Mouse (Mus musculus): Measurements from ENCODE around the gene Ppp2r5c.

Gene Ppp2r5c

GRCm38 (mm10) chr12:110438367-110438973 is 8.4 kb upstream of the Ppp2r5c start:
- ATAC-seq (ENCODE audit: insufficient number of reproducible peaks, low FRiP score, low TSS enrichment): no peak

- ATAC-seq (ENCODE audit: insufficient number of reproducible peaks, low FRiP score, low TSS enrichment): no peak
Observed at GRCm38 (mm10) chr12:110442238-110442637, 4.7 kb upstream of the Ppp2r5c start.

GRCm38 (mm10) chr12:110444530-110444929 is 2.4 kb upstream of the Ppp2r5c start:
- ATAC-seq (ENCODE audit: insufficient number of reproducible peaks, low FRiP score, low TSS enrichment): no peak

- ATAC-seq (ENCODE audit: insufficient number of reproducible peaks, low FRiP score, low TSS enrichment): no peak
Observed at GRCm38 (mm10) chr12:110445775-110446174, 1.1 kb upstream of the Ppp2r5c start.

- ATAC-seq (ENCODE audit: insufficient number of reproducible peaks, low FRiP score, low TSS enrichment): peak; percentile 64
Observed at GRCm38 (mm10) chr12:110447306-110447705, 386 bp downstream of the Ppp2r5c start.

- ATAC-seq (ENCODE audit: insufficient number of reproducible peaks, low FRiP score, low TSS enrichment): no peak
Observed at GRCm38 (mm10) chr12:110448767-110449166, 1.8 kb downstream of the Ppp2r5c start.

- ATAC-seq (ENCODE audit: insufficient number of reproducible peaks, low FRiP score, low TSS enrichment): no peak
Observed at GRCm38 (mm10) chr12:110454223-110454622, 7.3 kb downstream of the Ppp2r5c start.

- no peak for ATAC-seq (ENCODE audit: insufficient number of reproducible peaks, low FRiP score, low TSS enrichment)
Observed at GRCm38 (mm10) chr12:110456024-110456423, 9.1 kb downstream of the Ppp2r5c start.

GRCm38 (mm10) chr12:110458667-110459066 is 11.7 kb downstream of the Ppp2r5c start:
- no peak for ATAC-seq (ENCODE audit: insufficient number of reproducible peaks, low FRiP score, low TSS enrichment)

- peak; percentile 78 for ATAC-seq (ENCODE audit: insufficient number of reproducible peaks, low FRiP score, low TSS enrichment)
Observed at GRCm38 (mm10) chr12:110460418-110461300, 13.7 kb downstream of the Ppp2r5c start.

GRCm38 (mm10) chr12:110463711-110464110 is 16.8 kb downstream of the Ppp2r5c start:
- no peak for ATAC-seq (ENCODE audit: insufficient number of reproducible peaks, low FRiP score, low TSS enrichment)

- ATAC-seq (ENCODE audit: insufficient number of reproducible peaks, low FRiP score, low TSS enrichment): no peak
Observed at GRCm38 (mm10) chr12:110471426-110471825, 24.5 kb downstream of the Ppp2r5c start.

- no peak for ATAC-seq (ENCODE audit: insufficient number of reproducible peaks, low FRiP score, low TSS enrichment)
Observed at GRCm38 (mm10) chr12:110472247-110472646, 25.3 kb downstream of the Ppp2r5c start.

- no peak for ATAC-seq (ENCODE audit: insufficient number of reproducible peaks, low FRiP score, low TSS enrichment)
Observed at GRCm38 (mm10) chr12:110474497-110474896, 27.6 kb downstream of the Ppp2r5c start.

- no peak for ATAC-seq (ENCODE audit: insufficient number of reproducible peaks, low FRiP score, low TSS enrichment)
Observed at GRCm38 (mm10) chr12:110476561-110476960, 29.6 kb downstream of the Ppp2r5c start.

- ATAC-seq (ENCODE audit: insufficient number of reproducible peaks, low FRiP score, low TSS enrichment): no peak
Observed at GRCm38 (mm10) chr12:110477906-110478305, 31.0 kb downstream of the Ppp2r5c start.

- no peak for ATAC-seq (ENCODE audit: insufficient number of reproducible peaks, low FRiP score, low TSS enrichment)
Observed at GRCm38 (mm10) chr12:110478601-110479008, 31.7 kb downstream of the Ppp2r5c start.

GRCm38 (mm10) chr12:110479268-110479667 is 32.3 kb downstream of the Ppp2r5c start:
- ATAC-seq (ENCODE audit: insufficient number of reproducible peaks, low FRiP score, low TSS enrichment): no peak

GRCm38 (mm10) chr12:110480701-110481100 is 33.8 kb downstream of the Ppp2r5c start:
- no peak for ATAC-seq (ENCODE audit: insufficient number of reproducible peaks, low FRiP score, low TSS enrichment)

- no peak for ATAC-seq (ENCODE audit: insufficient number of reproducible peaks, low FRiP score, low TSS enrichment)
Observed at GRCm38 (mm10) chr12:110483761-110484160, 36.8 kb downstream of the Ppp2r5c start.

- peak; percentile 29; the same call in 1 of the 2 replicates for ATAC-seq (ENCODE audit: insufficient number of reproducible peaks, low FRiP score, low TSS enrichment)
Observed at GRCm38 (mm10) chr12:110484824-110485584, 38.1 kb downstream of the Ppp2r5c start.

All from cerebellum, adult (tissue).